Mouse (Mus musculus): ENCODE measurements around the gene Slc25a47. TPM values are rescaled to one million over a fixed set of nuclear protein-coding genes. Genes with fewer than 3 reads are reported as not detected.

The Slc25a47 gene
- polyA plus RNA-seq, 1 experiment from 2014 or later = 12.0 TPM

GRCm38 (mm10) chr12:108826958-108827535 lies 8.8 kb upstream of the Slc25a47 start:
- Histone ChIP-seq H3K4me2 (replicated peaks) (no peak overlapping the region), H3K4me1 (peaks cover 18% of the 10 kb centered on the region), H3K9me3 (replicated peaks) (no peaks in the 10 kb centered on the region), H3K27ac (replicated peaks) (no peak overlapping the region), H3K27me3 (no peaks in the 10 kb centered on the region), H3K36me3 (peaks cover 8% of the 10 kb centered on the region; the same call in 1 of the 2 replicates), H3K9ac (no peak overlapping the region), H3K4me3 (replicated peaks) (no peak overlapping the region)
- 93% methylated on average over 28 of the region's 28 CpGs for WGBS
- ATAC-seq (ENCODE audit: insufficient number of reproducible peaks, low FRiP score, low TSS enrichment, low read depth) = no peak

- no peak overlapping the region for H3K4me3 ChIP-seq (replicated peaks)
- WGBS = 86% methylated on average over 6 of the region's 6 CpGs
- ATAC-seq (ENCODE audit: insufficient number of reproducible peaks, low FRiP score, low TSS enrichment, low read depth) = no peak
Measured at GRCm38 (mm10) chr12:108827641-108828040, 8.2 kb upstream of the Slc25a47 start.

GRCm38 (mm10) chr12:108829636-108830035 lies 6.2 kb upstream of the Slc25a47 start:
- WGBS = 68% methylated on average over 5 of the region's 5 CpGs
- no peak for ATAC-seq (ENCODE audit: insufficient number of reproducible peaks, low FRiP score, low TSS enrichment, low read depth)
- no peak overlapping the region for H3K4me3 ChIP-seq (replicated peaks)
- H3K9ac ChIP-seq = no peak overlapping the region
- H3K27ac ChIP-seq (replicated peaks) = no peak overlapping the region
- H3K4me1 ChIP-seq = peaks cover 17% of the 10 kb centered on the region
- H3K27me3 ChIP-seq = no peaks in the 10 kb centered on the region
- no peaks in the 10 kb centered on the region for H3K9me3 ChIP-seq (replicated peaks)
- no peak overlapping the region for H3K4me2 ChIP-seq (replicated peaks)
- peaks cover 8% of the 10 kb centered on the region; the same call in 1 of the 2 replicates for H3K36me3 ChIP-seq

More at GRCm38 (mm10) chr12:108827641-108828040, 8.2 kb upstream of the Slc25a47 start:
- no peak overlapping the region for H3K9ac ChIP-seq
- no peak overlapping the region for H3K4me2 ChIP-seq (replicated peaks)
- H3K9me3 ChIP-seq (replicated peaks) = no peaks in the 10 kb centered on the region
- H3K27ac ChIP-seq (replicated peaks) = no peak overlapping the region
- peaks cover 8% of the 10 kb centered on the region; the same call in 1 of the 2 replicates for H3K36me3 ChIP-seq
- H3K4me1 ChIP-seq = peaks cover 18% of the 10 kb centered on the region
- no peaks in the 10 kb centered on the region for H3K27me3 ChIP-seq

GRCm38 (mm10) chr12:108830358-108830757 lies 5.5 kb upstream of the Slc25a47 start:
- WGBS = 77% methylated on average over 6 of the region's 6 CpGs
- Histone ChIP-seq H3K4me2 (replicated peaks) (no peak overlapping the region), H3K4me3 (replicated peaks) (no peak overlapping the region), H3K36me3 (peaks cover 8% of the 10 kb centered on the region; the same call in 1 of the 2 replicates), H3K4me1 (peaks cover 18% of the 10 kb centered on the region), H3K9me3 (replicated peaks) (no peaks in the 10 kb centered on the region), H3K27me3 (no peaks in the 10 kb centered on the region), H3K27ac (replicated peaks) (no peak overlapping the region), H3K9ac (no peak overlapping the region)
- no peak for ATAC-seq (ENCODE audit: insufficient number of reproducible peaks, low FRiP score, low TSS enrichment, low read depth)

GRCm38 (mm10) chr12:108831966-108832643 lies 3.7 kb upstream of the Slc25a47 start:
- Histone ChIP-seq H3K4me2 (replicated peaks) (no peak overlapping the region), H3K27me3 (no peaks in the 10 kb centered on the region), H3K4me1 (peaks cover 21% of the 10 kb centered on the region), H3K9me3 (replicated peaks) (no peaks in the 10 kb centered on the region), H3K36me3 (no peaks in the 10 kb centered on the region), H3K27ac (replicated peaks) (no peak overlapping the region), H3K4me3 (replicated peaks) (no peak overlapping the region), H3K9ac (no peak overlapping the region)
- 56% methylated on average over 9 of the region's 9 CpGs for WGBS
- no peak for ATAC-seq (ENCODE audit: insufficient number of reproducible peaks, low FRiP score, low TSS enrichment, low read depth)

- peaks cover 29% of the 10 kb centered on the region for H3K4me1 ChIP-seq
- H3K27me3 ChIP-seq = no peaks in the 10 kb centered on the region
- H3K4me3 ChIP-seq (replicated peaks) = no peak overlapping the region
- no peaks in the 10 kb centered on the region; the same call in 1 of the 2 replicates for H3K36me3 ChIP-seq
- no peak overlapping the region for H3K4me2 ChIP-seq (replicated peaks)
- no peak for ATAC-seq (ENCODE audit: insufficient number of reproducible peaks, low FRiP score, low TSS enrichment, low read depth)
- H3K9ac ChIP-seq = no peak overlapping the region
- H3K27ac ChIP-seq (replicated peaks) = no peak overlapping the region
- WGBS = 80% methylated on average over 8 of the region's 8 CpGs
- H3K9me3 ChIP-seq (replicated peaks) = no peaks in the 10 kb centered on the region
Measured at GRCm38 (mm10) chr12:108832851-108833250, 3.0 kb upstream of the Slc25a47 start.

GRCm38 (mm10) chr12:108833408-108833807 lies 2.4 kb upstream of the Slc25a47 start:
- Histone ChIP-seq H3K4me3 (replicated peaks) (no peak overlapping the region), H3K27ac (replicated peaks) (no peak overlapping the region), H3K27me3 (no peaks in the 10 kb centered on the region), H3K36me3 (no peaks in the 10 kb centered on the region; the same call in 1 of the 2 replicates), H3K4me1 (peaks cover 34% of the 10 kb centered on the region), H3K9ac (no peak overlapping the region), H3K4me2 (replicated peaks) (no peak overlapping the region), H3K9me3 (replicated peaks) (no peaks in the 10 kb centered on the region)
- WGBS = 90% methylated on average over 3 of the region's 3 CpGs
- ATAC-seq (ENCODE audit: insufficient number of reproducible peaks, low FRiP score, low TSS enrichment, low read depth) = no peak

- Histone ChIP-seq H3K27ac (replicated peaks) (no peak overlapping the region), H3K27me3 (no peaks in the 10 kb centered on the region), H3K4me3 (replicated peaks) (peak overlapping the region; percentile 76), H3K9me3 (replicated peaks) (no peaks in the 10 kb centered on the region), H3K36me3 (no peaks in the 10 kb centered on the region; the same call in 1 of the 2 replicates), H3K9ac (no peak overlapping the region), H3K4me2 (replicated peaks) (peak overlapping the region; percentile 93; the same call in 1 of the 2 replicates), H3K4me1 (peaks cover 35% of the 10 kb centered on the region)
- WGBS = 85% methylated on average over 3 of the region's 3 CpGs
- ATAC-seq (ENCODE audit: insufficient number of reproducible peaks, low FRiP score, low TSS enrichment, low read depth) = no peak
Measured at GRCm38 (mm10) chr12:108834337-108834736, 1.5 kb upstream of the Slc25a47 start.

- Histone ChIP-seq H3K27me3 (no peaks in the 10 kb centered on the region), H3K4me1 (peaks cover 35% of the 10 kb centered on the region), H3K9ac (no peak overlapping the region), H3K36me3 (peaks cover 3% of the 10 kb centered on the region; the same call in 1 of the 2 replicates), H3K27ac (replicated peaks) (no peak overlapping the region), H3K9me3 (replicated peaks) (no peaks in the 10 kb centered on the region), H3K4me3 (replicated peaks) (peak overlapping the region; percentile 76), H3K4me2 (replicated peaks) (peak overlapping the region; percentile 93)
- ATAC-seq (ENCODE audit: insufficient number of reproducible peaks, low FRiP score, low TSS enrichment, low read depth) = no peak
- WGBS = 39% methylated on average over 5 of the region's 5 CpGs
Measured at GRCm38 (mm10) chr12:108834786-108835185, 1.1 kb upstream of the Slc25a47 start.

GRCm38 (mm10) chr12:108835208-108835839 lies 522 bp upstream of the Slc25a47 start:
- no peak; the same call in 1 of the 2 replicates for ATAC-seq (ENCODE audit: insufficient number of reproducible peaks, low FRiP score, low TSS enrichment, low read depth)
- Histone ChIP-seq H3K9me3 (replicated peaks) (no peaks in the 10 kb centered on the region), H3K4me3 (replicated peaks) (peak overlapping the region; percentile 76)

GRCm38 (mm10) chr12:108836722-108837121 lies 876 bp downstream of the Slc25a47 start:
- H3K36me3 ChIP-seq = peaks cover 13% of the 10 kb centered on the region
- WGBS = 37% methylated on average over 7 of the region's 7 CpGs
- peak overlapping the region; percentile 93 for H3K4me2 ChIP-seq (replicated peaks)
- no peak for ATAC-seq (ENCODE audit: insufficient number of reproducible peaks, low FRiP score, low TSS enrichment, low read depth)
- peak overlapping the region; percentile 90 for H3K27ac ChIP-seq (replicated peaks)
- peak overlapping the region; percentile 75 for H3K9ac ChIP-seq
- peak overlapping the region; percentile 76 for H3K4me3 ChIP-seq (replicated peaks)
- H3K4me1 ChIP-seq = peaks cover 35% of the 10 kb centered on the region
- no peaks in the 10 kb centered on the region for H3K9me3 ChIP-seq (replicated peaks)
- H3K27me3 ChIP-seq = no peaks in the 10 kb centered on the region

More at GRCm38 (mm10) chr12:108835208-108835839, 522 bp upstream of the Slc25a47 start:
- H3K27me3 ChIP-seq = no peaks in the 10 kb centered on the region
- H3K9ac ChIP-seq = peak overlapping the region; percentile 66
- peaks cover 3% of the 10 kb centered on the region; the same call in 1 of the 2 replicates for H3K36me3 ChIP-seq
- WGBS = under 1% methylated on average over 51 of the region's 51 CpGs
- peak overlapping the region; percentile 90; the same call in 1 of the 2 replicates for H3K27ac ChIP-seq (replicated peaks)
- H3K4me2 ChIP-seq (replicated peaks) = peak overlapping the region; percentile 93
- peaks cover 35% of the 10 kb centered on the region for H3K4me1 ChIP-seq

Data from embryonic facial prominence, embryonic 15.5 days (tissue).